Comparison of ENCODE assay signal across 10 mouse cellular contexts in the genomic region with DNA sequence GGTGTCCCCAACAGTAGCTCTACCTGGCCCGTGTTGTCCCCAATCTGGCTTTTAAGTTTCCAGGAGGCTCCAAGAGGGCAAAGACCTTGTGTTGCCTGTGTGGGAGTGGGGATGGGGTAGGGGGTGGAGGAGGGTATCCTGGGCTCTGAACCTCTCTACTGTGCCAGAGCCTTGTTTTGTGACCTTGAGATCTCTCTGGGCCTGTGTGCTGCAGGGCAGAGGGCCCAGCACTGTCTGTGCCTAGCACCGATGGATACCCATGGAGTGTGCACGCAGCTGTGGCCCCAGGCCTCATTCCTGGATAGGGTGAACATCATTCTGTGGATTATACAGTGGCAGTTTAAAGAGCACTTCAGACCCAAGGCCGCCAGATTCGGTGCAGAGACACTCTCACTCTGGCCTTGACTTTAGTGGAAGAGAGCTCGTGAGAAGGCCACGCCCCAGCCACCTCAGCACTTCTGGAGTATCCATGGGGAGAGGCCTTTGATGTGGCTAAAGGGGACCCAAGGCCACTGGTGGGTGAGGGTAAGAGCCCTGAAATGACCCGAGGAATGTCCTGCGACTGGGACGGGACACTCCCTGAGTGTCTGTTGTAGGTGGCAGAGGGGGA. TPM values are rescaled to one million over a fixed set of nuclear protein-coding genes. Genes with fewer than 3 reads are reported as not detected.
DNase-seq lines count a peak whose midpoint lies in the region; ATAC-seq and TF ChIP-seq lines count a peak whose summit lies in the region.
"Had no signal": no experiment of that assay in that cellular context is flagged by ENCODE, and none has a peak within 500 bp of the region (broad histone marks: within the 10 kb centered on the region; RNA-seq: fewer than 3 reads in every experiment).

No protein-coding gene starts in this region.

- DNase-seq in adrenal gland, adult (ENCODE audit: inconsistent age in 2 of 2, low spot score in 1 of 2), result peak; percentile 87 to 92
- DNase-seq in adrenal gland, postnatal 4 days (ENCODE audit: low spot score in 2 of 2), result no peak
- no peak for DNase-seq in lung, adult 18-20 months
- no peak for DNase-seq in cerebellum, postnatal 36 days
- DNase-seq in neural tube, embryonic 10.5 days (ENCODE audit: extremely low spot score, low spot score), result no peak
- DNase-seq: cerebellum, adult 9-10 months had no signal

- WGBS in lung, embryonic 16.5 days, result 58% methylated on average over 10 of the region's 10 CpGs
- 48% methylated on average over 10 of the region's 10 CpGs for WGBS in intestine, postnatal 0 days
- 59% methylated on average over 10 of the region's 10 CpGs for WGBS in liver, embryonic 16.5 days (ENCODE audit: insufficient replicate concordance)

- H3K4me1 ChIP-seq in lung, embryonic 16.5 days (replicated peaks; ENCODE audit: control insufficient read depth, insufficient read depth, low read length), result peaks cover 20% of the 10 kb centered on the region
- H3K4me1 ChIP-seq in intestine, postnatal 0 days (replicated peaks; ENCODE audit: control insufficient read depth, insufficient read depth, low read length), result 0 out of 2 replicates have a peak, but pooled peaks cover 8% of the 10 kb centered on the region
- peaks cover 30% of the 10 kb centered on the region for H3K4me1 ChIP-seq in liver, embryonic 16.5 days (ENCODE audit: control insufficient read depth, low read depth, low read length)

- H3K9ac ChIP-seq in lung, embryonic 16.5 days (ENCODE audit: low read length), result no peak overlapping the region
- no peak overlapping the region for H3K9ac ChIP-seq in intestine, postnatal 0 days (ENCODE audit: low read depth, low read length)
- H3K9ac ChIP-seq in liver, embryonic 16.5 days (ENCODE audit: low read depth, low read length), result 0 out of 2 replicates have a peak overlapping the region, but pooled peaks have one; percentile 36
- H3K9ac ChIP-seq: limb, embryonic 15.5 days had no signal

- no peak overlapping the region for H3K27ac ChIP-seq in lung, embryonic 16.5 days (ENCODE audit: low read length)
- H3K27ac ChIP-seq in intestine, postnatal 0 days (ENCODE audit: low read depth, low read length), result peak overlapping the region; percentile 95; the same call in 1 of the 2 replicates
- peak overlapping the region; percentile 30; the same call in 1 of the 2 replicates for H3K27ac ChIP-seq in liver, embryonic 16.5 days (ENCODE audit: low read length)
- H3K27ac ChIP-seq: limb, embryonic 15.5 days had no signal

- TF ChIP-seq CTCF in intestine, postnatal 0 days (IDR thresholded peaks at IDR 0.05; ENCODE audit: low read depth), result no peak

- H3K27me3 ChIP-seq in lung, embryonic 16.5 days (ENCODE audit: control insufficient read depth, insufficient read depth, low read depth, low read length), result no peaks in the 10 kb centered on the region
- no peaks in the 10 kb centered on the region for H3K27me3 ChIP-seq in intestine, postnatal 0 days (replicated peaks; ENCODE audit: control insufficient read depth, insufficient read depth, low read length)
- no peaks in the 10 kb centered on the region for H3K27me3 ChIP-seq in liver, embryonic 16.5 days (ENCODE audit: control insufficient read depth, insufficient read depth, low read depth, low read length)
- H3K27me3 ChIP-seq: limb, embryonic 15.5 days had no signal

- H3K4me3 ChIP-seq in lung, embryonic 16.5 days (ENCODE audit: low read length), result no peak overlapping the region
- no peak overlapping the region for H3K4me3 ChIP-seq in intestine, postnatal 0 days (ENCODE audit: low read depth, low read length)
- H3K4me3 ChIP-seq in liver, embryonic 16.5 days (ENCODE audit: low read depth, low read length), result peak overlapping the region; percentile 75

- H3K4me2 ChIP-seq in lung, embryonic 16.5 days (ENCODE audit: low read depth, low read length), result 0 out of 2 replicates have a peak overlapping the region, but pooled peaks have one; percentile 88
- H3K4me2 ChIP-seq in intestine, postnatal 0 days (replicated peaks; ENCODE audit: low read depth), result peak overlapping the region; percentile 95
- peak overlapping the region; percentile 95 for H3K4me2 ChIP-seq in liver, embryonic 16.5 days (ENCODE audit: low read depth, low read length)

- H3K9me3 ChIP-seq in lung, embryonic 16.5 days (ENCODE audit: control insufficient read depth, low read length), result no peaks in the 10 kb centered on the region
- H3K9me3 ChIP-seq in intestine, postnatal 0 days (ENCODE audit: control insufficient read depth), result no peaks in the 10 kb centered on the region
- no peaks in the 10 kb centered on the region for H3K9me3 ChIP-seq in liver, embryonic 16.5 days (replicated peaks; ENCODE audit: control insufficient read depth, low read length)
- H3K9me3 ChIP-seq: limb, embryonic 15.5 days had no signal

- no peaks in the 10 kb centered on the region; the same call in 1 of the 2 replicates for H3K36me3 ChIP-seq in lung, embryonic 16.5 days (ENCODE audit: control insufficient read depth, insufficient read depth, low read length)
- H3K36me3 ChIP-seq in intestine, postnatal 0 days (ENCODE audit: control insufficient read depth, insufficient read depth), result peaks cover 36% of the 10 kb centered on the region
- peaks cover 6% of the 10 kb centered on the region; the same call in 1 of the 2 replicates for H3K36me3 ChIP-seq in liver, embryonic 16.5 days (ENCODE audit: control insufficient read depth, insufficient read depth)

- ATAC-seq in lung, embryonic 16.5 days (ENCODE audit: low read depth), result no peak
- ATAC-seq in intestine, postnatal 0 days, result no peak
- ATAC-seq in liver, embryonic 16.5 days (ENCODE audit: low read depth), result no peak

RNA-seq across cellular contexts. Expression of gene Grhpr, which starts 2.0 kb away (rescaled TPM):
- 100 to 1,000 TPM; 153 to 162 TPM for total RNA-seq in adrenal gland, postnatal 4 days (2021)
- polyA plus RNA-seq in lung, embryonic 16.5 days (2015; fragmentation: Nextera tagmentation; extraction: Ambion mirVana), result 57.5 and 57.6 TPM in 2 replicates
- 121 and 133 TPM in 2 replicates for polyA plus RNA-seq in intestine, postnatal 0 days (2015; fragmentation: Nextera tagmentation; extraction: Ambion mirVana)
- 165 and 179 TPM in 2 replicates for polyA plus RNA-seq in liver, embryonic 16.5 days (2015; fragmentation: Nextera tagmentation; extraction: Ambion mirVana)

RNA-seq across cellular contexts. Expression of gene Zbtb5, which starts 29.0 kb away (rescaled TPM):
- total RNA-seq in adrenal gland, postnatal 4 days (2021), result 10 to 100 TPM; 20.2 to 21.3 TPM
- polyA plus RNA-seq in lung, embryonic 16.5 days (2015; fragmentation: Nextera tagmentation; extraction: Ambion mirVana), result 19.2 and 19.5 TPM in 2 replicates
- polyA plus RNA-seq in intestine, postnatal 0 days (2015; fragmentation: Nextera tagmentation; extraction: Ambion mirVana), result 8.5 TPM in 2 replicates
- 5.5 TPM in 2 replicates for polyA plus RNA-seq in liver, embryonic 16.5 days (2015; fragmentation: Nextera tagmentation; extraction: Ambion mirVana)

RNA-seq across cellular contexts. Expression of gene Polr1e, which starts 35.1 kb away (rescaled TPM):
- total RNA-seq in adrenal gland, postnatal 4 days (2021), result 10 to 100 TPM; 19.9 to 20.1 TPM
- polyA plus RNA-seq in lung, embryonic 16.5 days (2015; fragmentation: Nextera tagmentation; extraction: Ambion mirVana), result 29.8 and 31.5 TPM in 2 replicates
- polyA plus RNA-seq in intestine, postnatal 0 days (2015; fragmentation: Nextera tagmentation; extraction: Ambion mirVana), result 11.4 and 13.7 TPM in 2 replicates
- polyA plus RNA-seq in liver, embryonic 16.5 days (2015; fragmentation: Nextera tagmentation; extraction: Ambion mirVana), result 11.4 and 13.1 TPM in 2 replicates

Comparison
In these comparisons a context has a peak if more than half of its experiments do, and no peak if none do; other contexts are left out.
1. DNase-seq: peak in adrenal gland, adult (2 of 2); none in adrenal gland, postnatal 4 days (0 of 2), lung, adult 18-20 months (0 of 2), cerebellum, postnatal 36 days (0 of 2) and neural tube, embryonic 10.5 days (single experiment).
2. Peak in every context shown above with its lines, with median percentiles within 50 percentile points of each other: H3K4me2 ChIP-seq.